Mouse (Mus musculus): ENCODE data around the gene Agtpbp1.
A peak's percentile ranks its signal among the peaks of the same experiment; 100 is the strongest.

Agtpbp1 gene

DNA sequence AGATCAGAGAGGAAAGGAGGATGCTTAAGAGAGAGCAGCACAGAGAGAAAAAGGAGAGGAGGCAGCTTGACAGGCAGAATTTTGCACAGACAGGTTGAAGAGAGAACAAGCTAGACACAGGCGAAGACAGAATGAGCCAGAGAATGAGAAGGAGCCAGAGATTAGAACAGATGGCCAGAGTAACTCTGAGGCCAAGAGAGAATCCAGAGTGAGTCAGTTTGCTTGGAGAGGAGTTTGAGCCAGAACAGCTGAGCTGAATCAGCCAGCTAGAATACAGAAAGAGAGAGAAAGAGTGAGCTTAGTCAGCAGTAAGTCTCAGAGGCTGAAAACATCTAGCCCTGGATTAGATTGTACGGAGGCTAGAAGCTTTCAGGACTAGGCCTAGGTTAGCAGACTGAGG, 12.5 kb downstream of the Agtpbp1 start:
- peak in 1 of 2 experiments; percentile 18 for DNase-seq (ENCODE audit: low spot score in 2 of 2)

DNA sequence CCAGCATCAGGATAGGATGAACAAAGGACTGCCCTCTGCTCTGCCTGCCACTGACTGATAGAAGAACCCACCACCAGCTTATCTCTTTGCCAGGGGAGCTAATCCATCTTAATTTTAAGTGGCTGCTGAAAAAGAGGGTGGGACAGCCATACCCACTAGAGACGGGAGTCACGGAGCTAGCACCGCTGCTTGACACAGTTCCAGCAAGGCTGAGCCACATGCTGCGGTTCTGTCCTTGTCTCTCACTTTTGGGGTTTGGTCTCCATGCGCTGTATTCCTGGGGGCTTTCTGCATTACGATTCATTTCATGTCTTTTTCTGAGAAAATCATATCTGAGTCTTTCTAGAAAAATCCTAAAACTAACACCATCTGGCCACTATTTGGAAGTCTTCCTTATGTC, 13.9 kb downstream of the Agtpbp1 start:
- DNase-seq (ENCODE audit: low spot score in 2 of 2): no peak

GRCm38 (mm10) chr13:59565945-59566520, 19.0 kb downstream of the Agtpbp1 start:
- DNase-seq (ENCODE audit: low spot score in 2 of 2): no peak

GRCm38 (mm10) chr13:59564923-59565322, 20.1 kb downstream of the Agtpbp1 start:
- no peak for DNase-seq (ENCODE audit: low spot score in 2 of 2)

GRCm38 (mm10) chr13:59564505-59564904, 20.5 kb downstream of the Agtpbp1 start:
- no peak for DNase-seq (ENCODE audit: low spot score in 2 of 2)

DNA sequence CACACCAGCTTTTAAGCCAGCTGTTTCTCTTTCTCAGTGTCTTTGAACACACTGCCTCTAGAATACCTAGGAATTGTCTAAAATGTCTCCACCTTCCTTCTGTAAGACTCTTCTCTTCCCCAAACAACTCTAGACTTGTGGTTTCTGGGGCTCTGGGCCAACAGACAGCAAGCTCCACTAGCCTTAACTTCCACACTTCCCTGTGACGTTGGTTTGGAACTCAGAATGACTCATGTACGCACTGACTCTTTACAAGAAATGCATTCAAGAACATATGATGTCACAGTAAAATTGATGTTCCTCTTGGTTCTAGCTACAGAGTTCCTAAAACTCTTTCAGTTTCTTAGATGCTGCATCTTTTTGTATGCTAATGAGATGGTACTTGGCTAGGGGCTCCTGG, 22.6 kb downstream of the Agtpbp1 start:
- no peak for DNase-seq (ENCODE audit: low spot score in 2 of 2)

DNA sequence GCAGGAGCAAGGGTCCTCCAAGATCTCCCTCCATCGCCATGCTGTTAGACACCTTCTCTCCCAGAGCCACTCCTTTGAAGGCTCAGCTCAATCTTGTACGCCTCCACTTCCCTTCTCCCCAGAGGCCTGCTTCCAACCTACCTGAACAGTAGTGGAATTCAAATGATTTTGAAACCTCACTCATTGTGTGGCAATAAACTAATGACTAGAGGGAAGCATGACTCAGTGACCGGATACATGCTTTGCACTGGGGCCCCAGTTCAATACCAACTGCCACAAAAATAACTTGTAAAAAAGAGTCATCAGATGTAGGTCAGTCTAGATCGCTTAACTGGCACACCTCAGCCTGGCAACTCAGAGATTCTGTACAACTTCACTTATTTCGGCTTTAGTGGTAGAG, 26.3 kb downstream of the Agtpbp1 start:
- no peak for DNase-seq (ENCODE audit: low spot score in 2 of 2)

GRCm38 (mm10) chr13:59557185-59557985, 27.6 kb downstream of the Agtpbp1 start:
- peak; percentile 71 for DNase-seq (ENCODE audit: low spot score in 2 of 2)

- peak; percentile 6 to 52 for DNase-seq (ENCODE audit: low spot score in 2 of 2)
Measured at GRCm38 (mm10) chr13:59556670-59557069, 28.4 kb downstream of the Agtpbp1 start.

DNA sequence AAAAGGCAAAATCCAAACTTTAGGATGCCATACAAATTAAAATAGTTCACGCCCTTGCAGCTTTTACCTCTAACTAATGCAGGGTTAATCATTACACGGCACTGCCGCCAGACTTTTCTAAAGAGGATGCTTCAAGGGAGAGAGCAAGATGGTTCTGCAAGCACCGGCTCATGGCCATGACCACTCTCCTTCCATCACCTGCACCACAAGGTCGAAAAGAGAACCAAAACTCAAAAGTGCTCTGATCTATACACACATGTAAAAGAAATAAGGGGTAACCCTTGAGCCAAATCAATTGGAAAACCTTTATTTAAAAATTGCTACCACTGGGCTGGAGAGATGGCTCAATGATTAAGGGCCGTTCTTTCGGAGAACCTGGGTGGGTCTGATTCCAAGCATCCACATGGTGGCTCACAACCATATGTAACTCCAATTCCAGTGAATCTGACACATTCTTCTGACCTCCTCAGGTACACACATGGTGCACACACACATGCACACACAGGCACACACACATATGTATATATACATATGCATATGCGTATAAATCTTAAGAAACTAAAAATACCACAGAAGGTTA, 29.3 kb downstream of the Agtpbp1 start:
- no peak for DNase-seq (ENCODE audit: low spot score in 2 of 2)

GRCm38 (mm10) chr13:59554772-59555505, 30.1 kb downstream of the Agtpbp1 start:
- DNase-seq (ENCODE audit: low spot score in 2 of 2): no peak

DNA sequence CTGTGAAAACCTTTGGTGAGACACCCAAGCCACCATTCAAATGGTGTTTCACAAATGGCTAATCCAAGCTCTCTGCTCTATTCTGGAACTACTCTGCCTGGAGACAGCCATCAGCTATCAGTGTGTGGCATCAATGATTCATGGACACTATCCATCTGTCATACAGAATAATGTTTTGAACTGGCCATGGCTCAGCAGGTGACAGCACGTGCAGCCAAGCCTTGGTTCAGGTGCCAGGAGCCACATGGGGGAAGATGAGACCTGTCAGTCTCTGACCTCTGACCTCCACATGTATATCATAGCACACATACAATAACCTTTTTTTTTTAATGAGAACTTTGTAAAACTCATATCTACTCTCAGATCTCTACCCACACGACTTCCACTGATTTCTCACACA, 32.3 kb downstream of the Agtpbp1 start:
- DNase-seq (ENCODE audit: low spot score in 2 of 2): no peak

DNA sequence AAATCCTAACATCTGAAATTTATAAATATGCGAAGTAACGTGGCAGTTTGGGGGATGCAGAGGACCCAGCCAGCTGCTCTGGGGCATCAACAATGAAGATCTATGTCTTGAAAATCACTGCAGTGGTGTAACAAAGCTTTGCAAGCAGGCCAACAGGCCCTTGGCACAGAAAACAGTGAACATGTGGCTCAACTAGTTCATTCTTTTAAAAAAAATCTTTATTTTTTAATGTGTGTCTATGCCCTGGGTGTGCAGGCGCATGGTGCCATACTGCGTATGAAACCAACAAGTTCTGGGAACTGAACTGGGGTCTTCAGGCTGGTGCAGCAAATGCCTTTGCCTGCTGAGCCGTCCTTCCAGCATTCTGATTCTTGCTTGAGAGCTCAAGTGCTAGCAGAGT, 32.7 kb downstream of the Agtpbp1 start:
- no peak for DNase-seq (ENCODE audit: low spot score in 2 of 2)

DNA sequence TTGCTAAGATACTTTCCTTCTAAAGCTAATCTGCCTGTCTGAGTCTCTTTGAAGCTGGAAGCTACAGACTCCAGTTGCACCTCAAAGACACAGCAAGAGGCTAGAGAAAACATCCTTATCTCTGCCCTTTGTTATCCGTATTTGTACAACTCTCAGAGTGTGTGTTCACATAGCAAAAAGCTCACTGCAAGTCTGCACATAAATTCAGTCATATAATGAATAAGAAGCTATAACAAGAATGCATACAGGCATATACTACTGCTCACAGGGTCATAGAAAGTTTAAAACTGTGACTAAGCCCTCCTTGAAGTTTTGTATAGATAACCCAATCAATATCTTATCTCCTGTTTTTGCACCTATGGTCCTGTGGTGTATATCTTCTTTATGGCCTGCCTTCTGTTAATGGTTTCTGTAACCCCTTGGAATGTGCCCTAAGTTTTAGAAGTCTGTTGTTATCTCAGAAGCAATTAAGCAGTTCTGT, 35.7 kb downstream of the Agtpbp1 start:
- DNase-seq (ENCODE audit: low spot score in 2 of 2): no peak

DNA sequence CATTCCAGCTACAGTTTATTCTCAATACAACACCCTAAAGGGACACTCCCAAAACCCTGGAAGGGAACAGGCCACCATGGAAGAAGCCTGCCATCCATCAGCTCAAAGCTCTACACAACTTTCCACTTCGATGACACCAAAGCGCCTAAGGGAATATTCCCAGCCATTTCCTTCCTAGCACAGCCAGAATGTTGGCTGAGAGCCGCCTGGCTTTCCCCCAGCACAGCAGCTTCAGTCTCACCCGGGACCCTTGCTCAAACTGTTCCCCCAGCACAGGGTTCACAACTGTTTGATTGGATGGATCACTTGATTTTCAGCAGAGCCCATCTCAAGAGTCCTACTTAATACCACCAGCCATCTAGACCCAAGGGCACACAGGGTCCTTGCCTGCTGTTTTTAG, 37.3 kb downstream of the Agtpbp1 start:
- DNase-seq (ENCODE audit: low spot score in 2 of 2): no peak

DNA sequence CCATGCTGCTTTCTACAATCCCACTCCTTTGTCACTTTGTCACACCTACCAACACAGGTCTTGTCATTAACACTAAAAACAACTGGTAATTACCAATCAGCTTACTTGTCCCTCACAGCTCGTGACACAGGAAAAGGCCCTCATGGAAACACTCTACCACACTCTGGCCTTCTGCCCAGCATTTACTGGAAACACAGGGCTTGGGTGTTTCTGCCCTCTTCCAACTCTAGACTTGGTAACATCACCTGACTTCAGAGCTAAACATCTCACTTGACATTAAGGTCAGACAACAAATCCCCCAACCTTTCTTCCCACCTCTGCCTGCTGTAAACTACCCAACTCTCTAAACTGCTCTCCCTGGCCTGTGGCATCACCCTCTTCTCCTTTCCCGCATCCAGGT, 37.9 kb downstream of the Agtpbp1 start:
- DNase-seq (ENCODE audit: low spot score in 2 of 2): no peak

- DNase-seq (ENCODE audit: low spot score in 2 of 2): no peak
Measured at GRCm38 (mm10) chr13:59542411-59542810, 42.6 kb downstream of the Agtpbp1 start.

- no peak for DNase-seq (ENCODE audit: low spot score in 2 of 2)
Measured at GRCm38 (mm10) chr13:59540030-59540429, 45.0 kb downstream of the Agtpbp1 start.

GRCm38 (mm10) chr13:59538661-59539060, 46.4 kb downstream of the Agtpbp1 start:
- no peak for DNase-seq (ENCODE audit: low spot score in 2 of 2)

GRCm38 (mm10) chr13:59536631-59537030, 48.4 kb downstream of the Agtpbp1 start:
- no peak for DNase-seq (ENCODE audit: low spot score in 2 of 2)

- no peak for DNase-seq (ENCODE audit: low spot score in 2 of 2)
Measured at GRCm38 (mm10) chr13:59535746-59536145, 49.3 kb downstream of the Agtpbp1 start.

GRCm38 (mm10) chr13:59534301-59534700, 50.7 kb downstream of the Agtpbp1 start:
- DNase-seq (ENCODE audit: low spot score in 2 of 2): no peak

Data from urinary bladder, adult 18-20 months (tissue).